Mouse (Mus musculus) hematopoietic stem cell, adult 5-6 weeks (primary cell): ENCODE data around the gene Adam11. TPM values are rescaled to one million over a fixed set of nuclear protein-coding genes. Genes with fewer than 3 reads are reported as not detected.

Experiments used
- ATAC-seq, 2 experiments: fragments of 125-278 bp in 1 of 2; replicated peaks in 1 of 2; 2 replicates each; pipeline ENCODE4 v1.8.0; 2016 to 2017; ENCODE audit warnings: inconsistent platforms in 2 of 2, mild to moderate bottlenecking in 2 of 2, moderate number of reproducible peaks in 2 of 2, low read depth in 1 of 2, moderate TSS enrichment in 1 of 2; ENCODE audit not compliant: low FRiP score in 2 of 2, poor library complexity in 2 of 2, severe bottlenecking in 2 of 2, insufficient read depth in 1 of 2, low TSS enrichment in 1 of 2
- total RNA-seq: library from RNA; stranded (forward); fragments of 172-1452, 232-1000 nt; gene quantifications from 2 replicates; pipeline ENCODE4 v1.2.3, GENCODE M21; 2017

Adam11 gene
- total RNA-seq, 1 experiment from 2014 or later: 3.5 TPM

DNA sequence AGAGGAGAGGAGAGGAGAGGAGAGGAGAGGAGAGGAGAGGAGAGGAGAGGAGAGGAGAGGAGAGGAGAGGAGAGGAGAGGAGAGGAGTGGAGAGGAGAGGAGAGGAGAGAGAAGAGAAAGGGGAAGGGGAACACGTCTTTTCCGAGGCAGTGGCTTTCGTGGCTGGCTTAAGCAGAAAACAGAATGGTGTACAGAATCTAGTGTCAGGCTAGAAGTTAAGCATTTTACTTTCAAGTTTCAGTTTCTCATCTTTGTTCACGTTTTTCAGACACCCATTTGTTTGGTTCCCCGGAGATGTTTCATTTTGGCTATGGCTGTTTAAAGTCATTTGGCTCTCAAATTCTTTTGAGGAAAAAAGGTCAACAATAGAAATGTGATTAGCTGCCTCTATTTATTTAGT, 47.0 kb downstream of the Adam11 start:
- ATAC-seq: 0 out of 4 replicates have a peak, but pooled peaks of 1 of the 2 experiments have one; percentile 37

- ATAC-seq: no peak
These were observed 49.7 kb downstream of the Adam11 start for GRCm38 (mm10) chr11:102810721-102811485.

GRCm38 (mm10) chr11:102814881-102815280, 53.6 kb downstream of the Adam11 start:
- no peak for ATAC-seq

- ATAC-seq: no peak
These were observed 57.1 kb downstream of the Adam11 start for GRCm38 (mm10) chr11:102818121-102819020.

- no peak for ATAC-seq
These were observed 58.0 kb downstream of the Adam11 start, which contains the start of gene Gjc1 for GRCm38 (mm10) chr11:102819021-102819782. Gene Gjc1 (minus strand): TSS chr11:102819700.

DNA sequence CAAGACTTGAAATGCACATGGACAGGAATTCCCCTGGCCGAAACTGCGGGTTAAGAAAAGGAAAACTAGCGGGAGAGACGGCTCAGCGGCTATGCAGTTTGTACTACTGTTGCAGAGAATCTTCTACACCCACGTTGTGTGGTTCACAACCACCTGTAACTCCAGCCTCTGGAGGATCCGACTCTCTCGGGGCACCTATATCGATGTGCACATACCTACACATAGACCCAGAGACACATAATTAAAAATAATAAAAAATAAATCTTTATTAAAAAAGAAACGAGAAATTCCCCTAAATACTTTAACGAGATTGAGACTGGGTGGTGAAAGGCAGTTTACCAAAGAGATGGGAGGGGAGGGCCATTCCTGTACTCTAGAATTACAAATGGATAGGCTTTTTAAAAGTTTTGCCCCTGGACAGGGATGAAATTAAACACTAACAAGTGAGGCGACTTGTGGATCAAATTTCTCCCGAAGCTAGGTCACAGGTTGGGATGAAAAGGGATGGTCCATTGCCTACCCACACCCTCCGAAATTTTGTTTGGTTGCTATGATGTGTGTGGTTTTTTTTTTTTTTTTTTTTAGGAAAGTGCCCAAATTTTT, 58.6 kb downstream of the Adam11 start:
- no peak for ATAC-seq

DNA sequence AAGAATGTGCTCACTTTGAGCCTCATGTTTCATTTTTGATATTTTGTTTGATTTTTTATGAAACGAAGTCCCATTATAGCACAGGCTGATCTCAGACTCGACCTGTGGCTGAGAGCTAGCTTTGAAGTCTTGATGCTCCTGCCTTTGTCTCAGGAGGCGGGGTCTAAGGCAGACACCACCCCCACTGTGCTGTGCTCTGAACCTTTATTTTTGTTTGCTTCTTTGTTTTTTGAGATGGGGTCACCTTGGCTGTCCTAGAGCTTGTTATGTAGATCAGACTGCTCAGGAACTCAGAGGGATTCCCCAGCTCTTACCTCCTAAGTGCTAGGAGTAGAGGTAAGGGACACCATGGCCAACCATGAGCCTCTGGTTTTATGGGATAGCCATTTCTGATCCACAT, 59.2 kb downstream of the Adam11 start:
- no peak for ATAC-seq

GRCm38 (mm10) chr11:102821231-102821630, 60.0 kb downstream of the Adam11 start:
- ATAC-seq: no peak

DNA sequence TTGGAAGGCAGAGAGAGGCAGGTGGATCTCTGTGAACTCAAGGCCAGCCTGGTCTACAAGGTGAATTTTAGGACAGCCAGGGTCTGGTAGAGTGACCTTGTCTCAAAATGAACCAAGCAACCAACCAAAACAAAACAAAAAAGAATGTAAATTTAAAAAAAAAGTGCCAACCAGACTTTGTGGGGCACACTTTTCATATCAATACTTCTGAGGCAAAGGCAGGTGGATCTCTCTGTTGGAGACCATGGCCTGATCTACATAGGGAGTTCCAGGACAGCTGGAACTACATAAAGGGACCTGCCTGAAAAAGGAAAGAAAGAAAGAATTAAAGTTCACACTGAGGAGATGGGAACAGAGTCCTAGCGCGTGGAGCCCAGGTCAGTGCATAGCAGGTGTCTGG, 65.2 kb downstream of the Adam11 start:
- ATAC-seq: no peak

DNA sequence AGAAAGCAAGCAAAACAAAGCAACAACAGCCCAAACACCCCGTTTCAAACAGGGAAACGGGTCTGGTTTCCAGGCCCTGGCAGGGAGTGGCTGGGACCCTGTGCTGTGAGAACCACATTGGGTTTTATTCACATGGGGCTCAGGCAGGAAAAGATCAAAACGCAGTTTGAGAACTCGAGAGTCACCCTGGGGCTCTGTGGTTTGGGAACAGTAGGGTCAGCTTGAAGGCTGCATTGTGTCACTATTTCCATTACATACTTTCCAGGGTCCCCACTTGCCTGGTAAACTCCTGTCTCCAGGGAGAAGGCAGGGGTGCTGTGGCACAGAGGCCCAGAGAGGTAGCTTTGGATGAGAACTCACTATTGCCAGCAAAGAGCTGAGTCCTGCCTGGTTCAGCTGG, 65.9 kb downstream of the Adam11 start:
- ATAC-seq: no peak

Other genes starting within 250 kb of the Adam11 start
- gene Gpatch8, start 205.0 kb upstream of the Adam11 start, total RNA-seq: 30.8 and 38.6 TPM in 2 replicates
- gene Gm11627, start 182.0 kb upstream of the Adam11 start, total RNA-seq: not detected in 2 replicates
- gene Fzd2, start 157.0 kb upstream of the Adam11 start, total RNA-seq: 0.19 TPM in 1 of 2 replicates, not detected in the other
- not detected in 2 replicates for gene Meioc, start 97.7 kb upstream of the Adam11 start, total RNA-seq
- 46.5 and 51.1 TPM in 2 replicates for gene Ccdc43, start 63.7 kb upstream of the Adam11 start, total RNA-seq
- gene Gjc1, start 58.3 kb downstream of the Adam11 start, total RNA-seq: 0.31 TPM in 1 of 2 replicates, not detected in the other
- not detected in 2 replicates for gene Higd1b, start 74.4 kb downstream of the Adam11 start, total RNA-seq
- gene Eftud2, start 119.5 kb downstream of the Adam11 start, total RNA-seq: 116 and 122 TPM in 2 replicates
- 1.5 TPM in 1 of 2 replicates, not detected in the other for gene Ccdc103, start 119.8 kb downstream of the Adam11 start, total RNA-seq
- gene Fam187a, start 123.7 kb downstream of the Adam11 start, total RNA-seq: not detected in 2 replicates
- gene Gfap, start 139.5 kb downstream of the Adam11 start, total RNA-seq: 0.55 TPM in 1 of 2 replicates, not detected in the other
- 18.7 and 19.4 TPM in 2 replicates for gene Kif18b, start 163.7 kb downstream of the Adam11 start, total RNA-seq
- not detected in 2 replicates for gene C1ql1, start 185.2 kb downstream of the Adam11 start, total RNA-seq